Mouse (Mus musculus) thymus, adult 18-20 months (tissue): ENCODE results near the gene Ash1l.
A peak's percentile ranks its signal among the peaks of the same experiment; 100 is the strongest.

ENCODE experiments used
- DNase-seq, 2 experiments: peaks; one replicate each; pipeline ENCODE4 v3.0.0; 2022; ENCODE audit warnings: mixed read lengths in 2 of 2

Gene Ash1l

GRCm38 (mm10) chr3:88950576-88951326 is at the start of gene Ash1l, which contains the start of gene Dap3:
TSS of gene Ash1l (plus strand) at chr3:88950622.
TSS of gene Dap3 (minus strand) at chr3:88951181.
- DNase-seq, result peak; percentile 65 to 76

GRCm38 (mm10) chr3:88904803-88905202 is 45.6 kb upstream of the Ash1l start:
- no peak for DNase-seq

DNA sequence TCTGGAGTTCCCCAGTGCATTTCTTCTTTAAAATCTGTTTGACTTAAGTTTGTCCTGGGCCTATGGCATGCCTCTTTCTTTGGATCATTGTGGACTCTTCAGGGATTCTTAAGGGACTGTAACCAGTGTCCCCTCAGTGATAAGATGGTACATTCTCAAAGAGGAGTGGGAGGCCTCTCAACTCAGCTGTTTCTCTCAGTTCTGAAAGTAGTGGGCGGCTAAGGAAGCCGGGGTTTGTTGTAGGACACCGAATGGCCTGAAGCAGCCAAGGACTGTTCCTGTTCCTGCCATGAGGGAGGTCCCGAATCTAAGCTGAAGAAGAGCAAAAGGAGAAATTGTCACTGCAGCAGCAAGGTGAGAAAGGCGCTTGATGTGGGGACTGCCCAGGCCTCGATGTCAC is 45.2 kb upstream of the Ash1l start:
- no peak for DNase-seq

GRCm38 (mm10) chr3:88905741-88906140 is 44.7 kb upstream of the Ash1l start:
- DNase-seq, result no peak

DNA sequence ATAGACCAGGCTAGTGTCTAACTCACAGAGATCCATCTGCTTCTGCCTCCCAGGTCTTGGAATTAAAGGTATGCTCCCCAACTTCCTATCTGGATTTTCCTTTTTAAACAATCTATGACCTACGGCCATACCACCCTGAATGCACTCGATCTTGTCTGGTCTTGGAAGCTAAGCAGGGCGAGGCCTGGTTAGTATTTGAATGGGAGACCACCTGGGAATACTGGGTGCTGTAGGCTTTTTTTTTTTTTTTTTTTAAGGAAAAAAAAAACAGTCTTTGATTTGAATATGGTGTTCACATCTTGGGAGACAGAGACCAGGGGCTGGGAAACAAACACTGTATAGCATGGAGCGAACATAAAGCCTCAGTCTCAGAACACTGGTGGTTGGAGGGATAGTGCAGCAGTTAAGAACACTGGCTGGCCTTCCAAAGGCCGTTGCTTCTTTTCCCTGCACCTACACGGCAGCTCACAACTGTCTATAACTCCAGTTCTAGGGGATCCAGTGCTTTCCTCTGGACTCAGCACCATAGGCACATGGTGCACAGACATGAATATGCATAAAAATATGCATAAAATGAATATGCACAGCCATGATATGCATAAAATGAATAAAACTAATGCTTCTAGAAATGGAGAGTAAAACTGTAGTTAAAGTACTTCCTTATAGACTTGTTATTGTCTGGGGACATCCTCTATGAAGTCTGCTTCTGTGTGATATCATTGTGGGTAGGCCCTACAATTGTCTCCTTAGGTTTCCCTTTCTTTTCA is 43.8 kb upstream of the Ash1l start:
- DNase-seq, result no peak

GRCm38 (mm10) chr3:88912585-88912984 is 37.8 kb upstream of the Ash1l start:
- DNase-seq, result no peak

DNA sequence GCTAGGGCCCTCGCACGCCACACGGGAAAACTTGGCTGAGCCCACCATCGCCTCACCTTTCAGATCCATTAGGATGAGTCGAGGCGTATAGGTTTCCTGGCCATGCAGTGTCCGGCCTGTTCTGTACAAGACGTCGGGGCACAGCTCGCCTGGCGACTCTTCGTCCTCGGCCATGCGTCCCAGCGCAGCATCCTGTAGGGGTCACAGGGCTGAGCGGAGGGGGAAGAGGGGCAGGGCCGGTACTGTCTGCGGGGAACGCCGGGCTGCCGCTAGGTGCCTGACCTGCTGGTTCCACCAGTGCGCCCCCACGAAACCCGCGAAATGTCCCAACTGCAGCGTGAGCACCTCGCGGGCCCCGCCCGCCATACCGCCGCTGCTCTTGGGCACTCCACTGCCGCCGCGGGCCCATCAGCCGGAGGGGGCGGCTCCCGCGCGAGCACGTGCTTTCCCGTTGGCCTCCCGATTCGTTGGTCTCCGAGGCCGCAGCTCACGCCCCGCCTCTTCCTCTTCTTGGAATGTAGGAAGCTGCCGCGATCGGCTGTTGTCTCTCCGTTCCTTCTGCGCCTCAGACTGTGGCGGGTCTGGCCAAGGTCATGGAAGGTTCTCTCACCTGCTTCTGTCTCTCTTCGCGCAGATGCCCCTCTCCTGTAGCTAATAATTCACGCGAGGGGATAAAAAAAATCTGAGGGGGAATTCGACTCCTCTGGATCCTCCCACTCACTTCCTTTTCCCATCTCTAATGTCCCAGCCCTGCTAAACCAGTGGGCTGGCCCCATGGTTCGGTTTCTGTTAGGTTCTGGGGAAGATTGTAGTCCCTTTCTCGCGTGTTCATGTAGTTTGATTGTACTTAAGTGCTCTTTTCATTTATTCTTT is 36.7 kb upstream of the Ash1l start, which contains the start of gene Msto1:
Gene Msto1 (minus strand): TSS at position 489 of the 873 bp plus-strand sequence.
- DNase-seq, result peak; percentile 91 to 93

GRCm38 (mm10) chr3:88914384-88914810 is 36.0 kb upstream of the Ash1l start:
- DNase-seq, result no peak

GRCm38 (mm10) chr3:88918981-88919380 is 31.4 kb upstream of the Ash1l start:
- no peak for DNase-seq

DNA sequence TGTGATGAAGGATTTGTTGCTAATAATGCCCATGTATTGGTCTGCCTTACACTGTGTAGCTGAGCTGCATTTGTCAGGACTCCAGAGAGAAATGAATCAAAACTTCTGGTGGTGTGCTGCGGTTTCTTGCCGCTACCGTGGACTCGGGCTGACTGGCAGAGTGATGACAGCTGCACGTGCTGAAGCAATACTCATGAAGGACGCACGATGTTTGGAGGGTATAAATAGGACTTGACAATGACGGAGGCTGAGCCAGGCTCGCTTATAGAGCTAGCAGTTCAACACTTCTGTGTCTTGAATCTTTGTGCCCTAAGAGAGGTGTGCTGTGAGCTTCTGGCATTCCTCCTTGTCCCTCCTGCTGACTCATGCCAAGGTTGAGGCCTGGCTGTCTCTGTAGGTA is 29.0 kb upstream of the Ash1l start:
- no peak for DNase-seq

DNA sequence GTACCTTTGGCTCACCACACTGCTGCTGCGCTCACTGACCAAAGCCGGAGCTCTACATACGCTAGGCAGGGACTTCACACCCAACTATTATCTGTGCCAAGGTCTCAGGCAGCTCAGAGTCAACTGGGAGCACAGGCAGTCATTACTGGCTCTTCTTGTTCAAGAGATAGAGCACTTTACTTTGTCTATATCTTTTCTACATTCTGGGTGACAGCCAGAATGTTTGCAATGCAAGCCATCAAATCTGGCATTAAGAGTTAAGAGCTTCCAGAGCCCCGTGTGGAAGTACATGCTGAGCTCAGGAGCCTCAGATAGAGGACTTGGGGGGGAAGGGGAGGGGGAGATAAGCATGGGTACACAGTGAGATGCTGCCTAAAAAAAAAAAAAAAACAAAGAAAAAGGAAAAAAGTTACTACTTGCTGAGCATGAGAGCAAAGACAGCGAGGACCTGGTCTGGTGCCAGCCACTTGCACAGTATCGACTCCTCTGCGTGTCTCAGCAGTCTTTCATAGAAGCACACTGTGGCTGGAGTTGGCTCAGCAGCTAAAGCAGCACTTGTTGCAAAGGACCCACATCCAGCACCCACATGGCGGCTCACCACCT is 26.3 kb upstream of the Ash1l start:
- DNase-seq, result no peak

DNA sequence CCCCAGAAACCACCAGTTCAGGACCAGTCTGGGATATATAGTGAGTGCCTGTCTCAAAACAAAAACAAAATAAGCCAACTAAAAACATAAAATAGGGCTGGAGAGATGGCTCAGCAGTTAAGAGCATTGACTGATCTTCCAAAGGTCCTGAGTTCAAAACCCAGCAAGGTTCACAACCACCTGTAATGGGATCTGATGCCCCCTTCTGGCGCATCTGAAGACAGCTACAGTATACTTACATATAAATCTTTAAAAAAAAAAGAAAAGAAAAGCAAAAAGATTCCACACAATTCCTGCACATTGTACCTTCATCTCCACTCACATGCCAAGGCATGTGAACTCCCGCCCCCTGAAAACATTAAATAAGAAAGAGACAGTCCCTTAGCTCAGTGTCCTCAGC is 24.8 kb upstream of the Ash1l start:
- no peak for DNase-seq

DNA sequence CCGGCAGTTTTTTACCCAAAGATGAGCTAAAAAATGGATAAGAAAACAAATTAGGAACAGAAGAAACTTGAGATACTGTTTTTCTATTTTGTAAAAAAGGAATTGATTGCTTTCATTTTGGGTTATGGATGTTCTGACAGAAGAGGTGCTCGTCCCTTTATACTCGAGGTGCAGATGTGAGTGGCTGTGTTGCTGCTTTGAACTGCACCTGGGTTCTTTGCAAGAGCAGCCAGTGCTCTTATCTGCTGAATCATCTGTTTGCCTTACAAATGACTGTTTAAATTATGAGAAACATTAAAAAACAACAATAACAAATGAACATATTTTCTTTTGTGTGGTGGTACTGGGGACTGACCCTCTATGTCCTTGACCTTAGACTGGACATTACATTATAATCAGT is 20.9 kb upstream of the Ash1l start:
- no peak for DNase-seq

DNA sequence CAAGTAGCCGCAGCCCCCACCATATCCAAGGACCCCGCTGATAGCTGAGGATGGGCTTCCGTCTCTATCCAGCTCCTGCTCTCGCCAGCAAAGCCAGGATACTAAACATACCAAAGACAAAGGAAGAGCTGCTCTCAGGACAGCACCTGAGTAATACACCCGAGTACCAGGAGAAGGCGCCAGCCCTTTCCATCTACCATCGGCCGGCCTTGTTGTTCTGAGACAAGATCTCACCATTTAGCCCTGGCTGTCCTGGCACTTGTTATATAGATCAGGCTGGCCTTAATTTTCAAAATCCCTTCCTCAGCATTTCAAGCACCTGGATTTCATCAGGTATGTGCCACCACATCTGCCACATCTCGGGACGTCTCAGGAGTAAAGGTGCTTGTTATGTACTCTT is 11.4 kb upstream of the Ash1l start:
- no peak for DNase-seq

GRCm38 (mm10) chr3:88939749-88940148 is 10.7 kb upstream of the Ash1l start:
- no peak for DNase-seq

GRCm38 (mm10) chr3:88942316-88942880 is 8.0 kb upstream of the Ash1l start:
- DNase-seq, result no peak

- no peak for DNase-seq
Measured at GRCm38 (mm10) chr3:88944109-88944508, 6.3 kb upstream of the Ash1l start.

GRCm38 (mm10) chr3:88949786-88950575 is 441 bp upstream of the Ash1l start:
- peak; percentile 86 to 88 for DNase-seq

- DNase-seq, result no peak
Measured at GRCm38 (mm10) chr3:88951327-88951800, 942 bp downstream of the Ash1l start.

DNA sequence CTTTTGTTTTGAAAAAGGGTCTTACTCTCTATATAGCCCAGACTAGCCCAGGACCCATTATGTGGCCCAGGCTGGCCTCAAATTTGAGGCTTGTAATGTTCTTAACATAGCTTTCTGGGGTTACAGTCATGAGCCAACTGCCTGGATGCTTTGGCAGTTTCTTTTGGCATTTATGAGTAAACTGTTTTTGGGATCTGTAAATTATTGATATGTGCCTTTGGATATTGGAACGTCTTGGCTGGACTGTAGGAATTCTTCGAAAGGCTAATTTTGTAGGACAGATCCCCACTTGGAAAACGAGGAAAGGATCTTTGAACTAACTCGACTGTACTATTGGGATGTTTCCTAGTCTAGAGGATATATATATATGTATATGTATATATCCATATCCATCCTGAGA is 2.8 kb downstream of the Ash1l start:
- DNase-seq, result no peak

DNA sequence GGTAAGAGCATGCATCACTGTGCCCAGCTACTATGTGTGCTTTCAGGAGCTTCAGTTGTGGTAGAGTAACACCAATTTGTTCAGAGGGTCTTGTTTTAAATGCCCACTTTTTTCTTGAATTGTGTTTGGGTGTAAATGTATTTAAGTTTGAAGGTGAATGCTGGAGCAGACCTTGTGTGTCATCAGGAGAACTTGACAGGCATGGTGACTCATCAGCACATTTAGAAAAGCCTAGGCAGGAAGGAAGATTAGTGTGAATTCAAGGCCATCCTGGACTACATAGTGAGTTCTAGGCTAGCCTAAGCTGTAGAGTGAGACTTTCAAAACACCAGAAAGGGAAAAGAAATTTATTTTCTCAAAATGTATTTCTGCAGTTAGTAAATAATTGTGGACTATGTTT is 3.3 kb downstream of the Ash1l start:
- DNase-seq, result no peak
